Mouse (Mus musculus) pancreas, adult 10 weeks (tissue): ENCODE results near the gene Fam196b. TPM values are rescaled to one million over a fixed set of nuclear protein-coding genes. Genes with fewer than 3 reads are reported as not detected.

Source experiments
- polyA plus RNA-seq: library from polyadenylated mRNA; stranded (reverse); fragments of 350-450 nt; fragmentation: Illumina TruSeq; extraction: RNeasy Lipid Tissue Mini Kit (QIAGEN cat#74804); gene quantifications from one replicate; pipeline ENCODE4 v1.2.3, GENCODE M21; 2015; ENCODE audit warnings: low read depth, low replicate concordance; ENCODE audit not compliant: insufficient read depth

Fam196b gene
- polyA plus RNA-seq = not detected

GRCm38 (mm10) chr11:34314534-34315379, at the start of gene Fam196b:
Fam196b (plus strand) TSS chr11:34314822.

Other genes starting within 250 kb of the Fam196b start
- not detected for gene 4930469K13Rik, start 216.3 kb upstream of the Fam196b start, polyA plus RNA-seq
- not detected for gene Foxi1, start 106.7 kb upstream of the Fam196b start, polyA plus RNA-seq